Mouse (Mus musculus) megakaryocyte progenitor cell, adult 5-6 weeks (primary cell): ENCODE measurements around the gene Asic4. TPM values are rescaled to one million over a fixed set of nuclear protein-coding genes. Genes with fewer than 3 reads are reported as not detected.

ENCODE experiments used
- ATAC-seq: replicated peaks from 2 replicates; pipeline ENCODE4 v1.8.0; 2016; ENCODE audit warnings: mild to moderate bottlenecking, moderate TSS enrichment, inconsistent platforms; ENCODE audit not compliant: poor library complexity
- total RNA-seq, 2 experiments: library from RNA; stranded (forward) in 1 of 2; stranded (reverse) in 1 of 2; fragments of 157-497, 149-512 nt in 1 of 2; fragments of 200-1000 nt in 1 of 2; gene quantifications; 2 replicates each; pipeline versions ENCODE4 v1.2.3 to v1.2.4; 2015 to 2017

Asic4 gene
- not detected in 2 replicates for total RNA-seq (2015)
- total RNA-seq (2017): not detected in 2 replicates

DNA sequence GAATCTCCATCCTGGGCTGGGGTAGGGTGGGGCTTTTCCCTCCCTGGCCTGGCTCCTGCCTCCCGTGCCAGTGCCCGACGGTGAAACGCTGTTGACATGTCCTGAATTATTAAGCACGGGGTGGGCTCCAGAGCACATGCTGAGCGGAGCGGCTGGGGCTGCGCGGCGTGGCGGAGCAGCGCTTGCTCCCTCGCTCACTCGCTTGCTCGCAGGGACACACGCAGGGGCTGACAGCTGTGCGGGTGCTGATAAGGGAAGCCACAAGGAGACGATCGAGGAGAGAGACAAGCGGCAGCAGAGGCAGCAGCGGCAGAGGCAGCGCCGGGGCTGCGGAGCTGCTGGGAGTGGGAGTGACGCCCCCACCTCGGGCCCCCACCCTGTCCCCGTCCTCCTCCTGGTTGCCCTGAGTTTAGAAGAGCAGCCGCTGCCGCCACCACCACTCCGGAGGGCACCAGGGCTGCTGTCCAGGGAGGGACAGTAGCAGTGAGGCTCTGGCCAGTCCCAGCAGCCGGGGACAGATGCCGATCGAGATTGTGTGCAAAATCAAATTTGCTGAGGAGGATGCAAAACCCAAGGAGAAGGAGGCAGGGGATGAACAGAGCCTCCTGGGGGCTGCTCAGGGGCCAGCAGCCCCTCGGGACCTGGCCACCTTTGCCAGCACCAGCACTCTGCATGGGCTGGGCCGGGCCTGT lies at the start of gene Asic4:
TSS of gene Asic4 (plus strand) at position 123 of the 692 bp plus-strand sequence.
- ATAC-seq: peak; percentile 63

DNA sequence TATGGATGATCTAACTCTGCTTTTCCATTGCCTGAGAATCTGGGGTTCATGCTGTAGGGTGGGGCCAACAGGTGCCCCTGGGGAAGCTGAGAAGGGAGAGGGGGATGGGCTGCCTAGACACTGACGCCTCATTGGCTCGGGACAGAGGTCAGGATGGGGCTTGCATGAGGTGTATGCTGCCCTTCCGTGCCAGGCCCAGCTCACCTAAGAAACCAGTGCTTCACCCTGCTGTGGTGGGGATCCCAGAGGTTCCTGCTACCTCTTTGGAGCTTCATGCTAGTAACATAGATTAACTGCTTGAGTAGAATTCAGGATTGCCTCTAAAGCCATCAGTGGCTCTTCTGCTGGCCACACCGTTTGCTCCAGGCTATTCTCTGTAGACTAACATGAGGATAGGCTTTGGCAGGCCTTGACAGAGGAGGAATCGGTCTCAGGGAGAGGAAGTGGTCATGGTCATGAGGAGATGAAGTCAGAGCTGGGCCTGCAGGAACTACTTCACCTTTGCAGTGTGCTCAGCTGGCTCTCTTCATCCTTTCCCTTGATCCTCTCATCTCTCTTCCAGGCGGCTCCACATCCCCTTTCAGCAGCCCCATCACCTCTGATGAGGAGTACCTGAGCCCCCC lies 49.6 kb upstream of the Asic4 start:
- no peak for ATAC-seq

- no peak for ATAC-seq
Observed at GRCm38 (mm10) chr1:75405547-75405946, 44.7 kb upstream of the Asic4 start.

GRCm38 (mm10) chr1:75406173-75406572 lies 44.1 kb upstream of the Asic4 start:
- no peak for ATAC-seq

DNA sequence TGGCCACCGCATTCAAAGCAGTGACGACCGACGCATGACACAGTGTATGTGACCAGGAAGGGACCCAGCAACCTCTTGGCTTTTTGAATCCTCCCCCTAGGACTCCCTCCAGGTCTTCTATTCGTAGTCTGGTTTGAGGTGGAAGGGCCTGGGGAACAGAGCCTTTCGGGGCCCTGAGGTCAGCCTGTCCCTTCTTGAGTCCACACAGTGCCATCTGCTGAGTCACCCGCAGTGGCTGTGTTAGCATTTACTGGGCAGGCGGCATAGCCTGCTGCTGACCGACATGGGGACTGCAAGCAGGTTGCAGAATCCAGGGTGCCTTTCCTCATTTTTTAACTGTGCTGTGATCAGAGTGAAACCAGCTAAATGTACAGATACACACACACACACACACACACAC lies 43.2 kb upstream of the Asic4 start:
- ATAC-seq: no peak

DNA sequence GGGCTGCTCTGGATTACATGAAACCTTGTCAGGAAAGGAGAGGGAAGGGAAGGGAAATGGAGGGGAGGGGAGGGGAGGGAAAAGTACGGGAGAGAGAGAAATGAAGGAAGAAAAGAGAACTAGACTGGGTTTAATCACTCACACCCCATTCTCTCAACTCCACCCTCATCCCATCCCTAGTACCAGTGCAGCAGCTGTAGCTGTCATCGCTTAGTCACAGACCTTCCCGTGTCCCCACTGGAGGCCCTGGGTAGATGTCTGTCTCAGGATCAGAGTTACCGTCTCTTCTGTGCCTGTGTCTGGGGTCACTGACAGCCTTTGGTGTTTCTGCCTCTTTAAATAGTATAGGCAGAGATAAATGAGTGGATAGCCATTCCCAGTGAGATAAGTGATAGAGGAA lies 42.0 kb upstream of the Asic4 start:
- ATAC-seq: no peak

DNA sequence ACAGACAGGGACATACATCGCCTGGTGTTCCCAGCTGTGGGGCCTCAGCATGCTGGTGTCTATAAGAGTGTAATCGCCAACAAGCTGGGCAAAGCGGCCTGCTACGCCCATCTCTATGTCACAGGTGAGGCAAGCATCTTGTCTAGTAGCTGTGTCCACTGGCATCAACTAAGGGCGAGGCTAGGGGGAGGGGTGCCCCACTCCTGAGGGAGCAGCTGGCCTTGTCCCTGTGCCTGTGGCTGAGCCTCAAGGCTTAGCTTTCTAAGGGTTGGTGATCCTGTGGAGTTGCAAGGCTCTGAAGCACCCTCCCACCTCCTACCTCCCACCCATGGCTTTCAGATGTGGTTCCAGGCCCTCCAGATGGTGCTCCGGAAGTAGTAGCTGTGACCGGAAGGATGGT lies 40.3 kb upstream of the Asic4 start:
- no peak for ATAC-seq

- no peak for ATAC-seq
Observed at GRCm38 (mm10) chr1:75412196-75412595, 38.0 kb upstream of the Asic4 start.

- peak; percentile 88 for ATAC-seq
Observed at GRCm38 (mm10) chr1:75413749-75414148, 36.5 kb upstream of the Asic4 start.

DNA sequence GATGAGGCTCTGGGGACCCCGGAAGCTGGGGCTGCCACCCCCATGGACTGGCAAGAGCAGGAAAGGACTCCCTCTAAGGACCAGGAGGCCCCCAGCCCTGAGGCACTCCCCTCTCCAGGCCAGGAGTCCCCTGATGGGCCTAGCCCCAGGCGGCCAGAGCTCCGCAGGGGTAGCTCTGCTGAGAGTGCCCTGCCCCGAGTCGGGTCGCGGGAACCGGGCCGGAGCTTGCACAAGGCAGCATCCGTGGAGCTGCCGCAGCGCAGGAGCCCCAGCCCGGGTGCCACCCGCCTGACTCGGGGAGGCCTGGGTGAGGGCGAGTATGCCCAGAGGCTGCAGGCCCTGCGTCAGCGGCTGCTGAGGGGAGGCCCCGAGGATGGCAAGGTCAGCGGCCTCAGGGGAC lies 28.4 kb upstream of the Asic4 start:
- ATAC-seq: no peak

- ATAC-seq: no peak
Observed at GRCm38 (mm10) chr1:75422216-75422822, 27.9 kb upstream of the Asic4 start.

- ATAC-seq: peak; percentile 10; the same call in 1 of the 2 replicates
Observed at GRCm38 (mm10) chr1:75422823-75423471, 27.3 kb upstream of the Asic4 start.

DNA sequence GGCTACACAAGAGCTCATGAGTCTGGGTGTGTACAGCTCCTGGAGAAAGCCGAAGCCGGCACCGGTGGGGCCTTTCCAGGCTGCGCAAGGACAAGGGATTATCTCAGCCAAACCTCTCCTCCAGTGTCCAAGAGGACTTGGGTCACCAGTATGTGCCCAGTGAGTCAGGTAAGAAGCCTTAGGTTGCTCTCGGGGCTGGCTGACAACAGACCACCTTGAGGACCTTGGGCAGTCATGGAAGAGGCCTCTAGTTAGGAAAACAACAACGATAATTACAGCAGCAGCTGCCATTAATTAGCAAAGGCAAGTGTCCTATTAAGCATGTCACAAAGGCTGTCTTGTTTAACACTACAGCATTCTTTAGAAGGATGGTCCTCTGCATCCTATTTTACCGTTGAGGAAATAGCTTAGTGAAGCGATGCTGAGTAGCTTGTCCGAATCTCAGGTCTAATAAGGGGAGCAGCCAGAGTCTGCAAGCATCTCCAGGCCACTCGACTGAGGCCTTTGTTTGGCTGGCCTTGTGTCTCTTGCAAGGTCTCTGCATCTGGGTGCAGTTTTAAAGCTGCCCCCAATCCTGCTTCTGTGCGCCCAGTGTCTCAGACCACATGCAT lies 26.4 kb upstream of the Asic4 start:
- no peak for ATAC-seq

GRCm38 (mm10) chr1:75425796-75426471 lies 24.3 kb upstream of the Asic4 start:
- ATAC-seq: peak; percentile 54; the same call in 1 of the 2 replicates

DNA sequence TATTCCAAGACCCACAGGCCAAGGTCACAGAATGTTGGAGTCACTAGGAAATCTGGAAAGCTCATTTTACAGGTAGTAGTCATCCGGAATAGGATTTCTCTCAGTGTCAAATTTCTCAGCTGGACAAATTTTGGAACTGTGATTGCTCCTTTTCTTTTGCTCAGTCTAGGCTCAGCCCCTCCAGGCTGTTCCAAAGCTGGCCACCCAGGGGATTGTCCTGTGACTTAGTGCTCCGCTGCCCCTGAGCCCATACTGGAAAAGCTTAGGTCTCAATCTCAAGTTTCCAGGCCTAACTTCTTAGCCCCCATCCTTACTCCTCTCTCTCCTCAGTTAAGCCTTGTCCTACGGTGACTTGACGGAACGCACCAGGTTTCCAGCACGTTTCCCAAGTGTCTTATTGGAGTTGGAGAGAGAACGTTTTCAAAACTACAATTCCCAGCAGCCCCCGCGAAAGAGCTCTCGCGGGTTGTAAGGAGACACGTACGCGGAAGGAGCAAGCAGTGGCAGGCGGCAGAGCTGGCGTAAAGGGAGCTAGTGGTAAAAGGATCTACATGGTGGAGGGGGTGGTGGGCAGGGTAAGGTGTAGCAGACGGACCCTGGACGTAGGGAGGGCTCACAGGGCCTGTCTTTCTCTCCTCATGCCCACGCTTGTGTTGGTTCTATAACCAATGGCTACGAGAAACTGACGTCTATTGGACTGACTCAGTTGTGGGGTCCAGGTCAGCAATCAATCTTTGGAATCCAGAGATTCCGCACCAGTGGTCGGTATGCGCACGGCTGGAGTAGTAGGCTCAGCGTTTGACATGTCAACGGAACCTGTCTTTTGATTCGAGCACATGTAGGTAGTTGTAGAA lies 14.5 kb upstream of the Asic4 start, which contains the start of gene Gmppa:
TSS of gene Gmppa (plus strand) at position 456 of the 854 bp plus-strand sequence.
- peak; percentile 98 for ATAC-seq

GRCm38 (mm10) chr1:75438782-75439181 lies 11.5 kb upstream of the Asic4 start:
- no peak for ATAC-seq

DNA sequence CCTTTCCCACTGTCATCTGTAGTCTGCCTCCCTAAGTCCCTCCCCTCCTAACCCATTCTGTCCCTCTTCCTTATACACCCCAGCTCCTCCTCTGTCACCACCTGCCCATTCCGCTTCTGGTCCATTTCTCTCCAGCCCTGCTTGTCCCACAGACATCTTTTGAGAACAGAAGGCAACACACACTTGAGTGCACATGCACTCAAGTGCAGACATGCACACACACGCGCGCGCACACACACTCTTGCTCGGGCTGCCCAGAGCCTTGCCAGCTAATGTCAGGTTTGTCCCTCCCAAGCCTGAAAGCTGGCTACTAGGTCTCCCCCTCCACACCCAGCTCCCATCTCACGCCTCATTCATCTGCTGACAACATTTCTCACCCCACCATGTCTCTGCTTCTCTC lies 9.6 kb upstream of the Asic4 start:
- no peak for ATAC-seq

- ATAC-seq: no peak
Observed at GRCm38 (mm10) chr1:75441471-75441996, 8.7 kb upstream of the Asic4 start.

- no peak for ATAC-seq
Observed at GRCm38 (mm10) chr1:75442171-75442570, 8.1 kb upstream of the Asic4 start.
